Comparison of ENCODE assay signal across 21 mouse cellular contexts in genomic region chr10:49704446-49704845, GRCm38 (mm10).
"Had no signal": no experiment of that assay in that cellular context is flagged by ENCODE, and none has a peak within 500 bp of the region (broad histone marks: within the 10 kb centered on the region; RNA-seq: fewer than 3 reads in every experiment).

No protein-coding gene starts in this region.

- H3K36me3 ChIP-seq: limb, embryonic 12.5 days; limb, embryonic 15.5 days; midbrain, embryonic 12.5 days had no signal

- H3K4me2 ChIP-seq: limb, embryonic 12.5 days; limb, embryonic 15.5 days; liver, embryonic 11.5 days; lung, embryonic 14.5 days; midbrain, embryonic 12.5 days had no signal

- H3K27ac ChIP-seq: kidney, postnatal 0 days; layer of hippocampus, adult 2 months; limb, embryonic 12.5 days; limb, embryonic 15.5 days; liver, embryonic 14.5 days; macrophage; midbrain, embryonic 12.5 days; stomach, postnatal 0 days had no signal

- H3K4me3 ChIP-seq: layer of hippocampus, adult 2 months; limb, embryonic 12.5 days; limb, embryonic 15.5 days; midbrain, embryonic 12.5 days had no signal

- H3K27me3 ChIP-seq: limb, embryonic 12.5 days; limb, embryonic 15.5 days; midbrain, embryonic 12.5 days had no signal

- H3K4me1 ChIP-seq: limb, embryonic 12.5 days; limb, embryonic 15.5 days; midbrain, embryonic 12.5 days had no signal

- DNase-seq: kidney, postnatal 25 days; layer of hippocampus, adult 9-11 months; liver, postnatal 0 days; lung, embryonic 14.5 days; right cerebral cortex, adult 18-20 months; right cerebral cortex, postnatal 14 days; right cerebral cortex, postnatal 4 days; thymus, adult 2 months; thymus, postnatal 14 days; thymus, postnatal 4 days had no signal

- ATAC-seq: liver, postnatal 0 days; lung, postnatal 0 days; midbrain, embryonic 16.5 days had no signal

- H3K9ac ChIP-seq: limb, embryonic 12.5 days; limb, embryonic 15.5 days; liver, embryonic 14.5 days; liver, postnatal 0 days; lung, embryonic 14.5 days; midbrain, embryonic 12.5 days had no signal

- H3K9me3 ChIP-seq: limb, embryonic 12.5 days; limb, embryonic 15.5 days; midbrain, embryonic 12.5 days had no signal
